Mouse (Mus musculus) lung, postnatal 14 days (tissue): Measurements from ENCODE around the gene Zfp709.
"Not testable (repeated sequence)": the region's sequence is repeated elsewhere in the genome, so short reads cannot be mapped to it uniquely, and the experiment has no call there.

Experiments used
- DNase-seq: peaks from one replicate; pipeline ENCODE4 v3.0.0; 2021

Gene Zfp709

GRCm38 (mm10) chr8:71926551-71926950 is 44.7 kb downstream of the Zfp709 start:
- no peak for DNase-seq

- no peak for DNase-seq
Observed at GRCm38 (mm10) chr8:71927779-71928178, 46.0 kb downstream of the Zfp709 start.

- not testable (repeated sequence) for DNase-seq
Observed at GRCm38 (mm10) chr8:71938037-71938436, 56.2 kb downstream of the Zfp709 start.

- DNase-seq = no peak
Observed at GRCm38 (mm10) chr8:71940293-71941208, 58.7 kb downstream of the Zfp709 start.

- DNase-seq = no peak
Observed at GRCm38 (mm10) chr8:71941776-71942175, 60.0 kb downstream of the Zfp709 start.
